Mouse (Mus musculus) neural tube, embryonic 12.5 days (tissue): Measurements from ENCODE around the gene Por. TPM values are rescaled to one million over a fixed set of nuclear protein-coding genes. Genes with fewer than 3 reads are reported as not detected.

Experiments used
- ATAC-seq: fragments of 200-750 bp; cut with Nextera tagmentation; 2 replicates; pipeline ENCODE4 v1.8.0; 2017; ENCODE audit warnings: low read depth, mild to moderate bottlenecking, moderate TSS enrichment, moderate library complexity; ENCODE audit not compliant: low FRiP score
- H3K27ac ChIP-seq: fragments of 300-500 bp; sonication (generic); 2 replicates; pipeline ENCODE4 v1.5.1; 2016
- H3K27me3 ChIP-seq: fragments of 300-500 bp; sonication (generic); replicated peaks from 2 replicates; pipeline ENCODE4 v1.6.1; 2016; ENCODE audit warnings: mild to moderate bottlenecking
- H3K36me3 ChIP-seq: fragments of 300-500 bp; sonication (generic); 2 replicates; pipeline ENCODE4 v1.6.1; 2016; ENCODE audit warnings: mild to moderate bottlenecking
- H3K4me1 ChIP-seq: fragments of 300-500 bp; sonication (generic); 2 replicates; pipeline ENCODE4 v1.6.1; 2016
- H3K4me2 ChIP-seq: fragments of 300-500 bp; sonication (generic); replicated peaks from 2 replicates; pipeline ENCODE4 v1.6.1; 2016; ENCODE audit warnings: mild to moderate bottlenecking
- H3K4me3 ChIP-seq: fragments of 300-500 bp; sonication (generic); 2 replicates; pipeline ENCODE4 v1.5.1; 2016
- H3K9ac ChIP-seq: fragments of 300-500 bp; sonication (generic); 2 replicates; pipeline ENCODE4 v1.6.1; 2016; ENCODE audit warnings: mild to moderate bottlenecking
- H3K9me3 ChIP-seq: fragments of 300-500 bp; sonication (generic); 2 replicates; pipeline ENCODE4 v1.6.1; 2016; ENCODE audit warnings: mild to moderate bottlenecking
- WGBS: fragments of 180-500 bp; shearing (Covaris S2); methylation state at CpG from one replicate; pipeline ENCODE4 v1.1.7; 2016; 5-methylcytosine and 5-hydroxymethylcytosine counted together
- microRNA-seq: library from miRNA; unstranded; fragments of <30 nt; microRNA quantifications from one replicate; pipeline ENCODE4, GENCODE M21; 2017
- polyA plus RNA-seq: library from polyadenylated mRNA; unstranded; fragments of >200 nt; fragmentation: Nextera tagmentation; extraction: Ambion mirVana; gene quantifications from 2 replicates; pipeline ENCODE4 v1.2.1, GENCODE M21; 2016

The Por gene
- polyA plus RNA-seq, 1 experiment from 2014 or later = 112 TPM

DNA sequence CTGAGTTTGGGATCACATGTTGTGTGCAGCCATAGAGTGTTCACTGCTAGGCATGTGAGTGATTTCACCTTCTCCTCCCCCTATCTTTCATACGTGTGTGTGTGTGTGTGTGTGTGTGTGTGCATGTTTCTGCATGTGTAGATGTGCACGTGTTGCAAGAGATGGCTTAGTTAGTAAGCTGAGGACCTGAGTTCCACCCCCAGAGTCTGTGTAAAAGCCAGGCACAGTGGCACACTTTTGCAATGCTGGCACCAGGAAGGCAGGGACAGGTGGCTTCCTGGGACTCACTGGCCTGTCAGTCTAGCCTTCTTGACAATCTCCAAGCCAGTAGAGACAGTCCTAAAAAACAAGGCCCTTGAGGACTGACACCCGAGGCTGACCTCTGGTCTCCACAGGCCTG, 95.1 kb downstream of the Por start:
- no peaks in the 10 kb centered on the region for H3K4me1 ChIP-seq
- no peak overlapping the region for H3K4me2 ChIP-seq
- no peaks in the 10 kb centered on the region for H3K36me3 ChIP-seq
- H3K27ac ChIP-seq = no peak overlapping the region
- no peaks in the 10 kb centered on the region for H3K27me3 ChIP-seq
- no peak overlapping the region for H3K9ac ChIP-seq
- H3K4me3 ChIP-seq = no peak overlapping the region
- no peak for ATAC-seq
- WGBS = 68% methylated on average over 3 of the region's 3 CpGs
- H3K9me3 ChIP-seq = no peaks in the 10 kb centered on the region

DNA sequence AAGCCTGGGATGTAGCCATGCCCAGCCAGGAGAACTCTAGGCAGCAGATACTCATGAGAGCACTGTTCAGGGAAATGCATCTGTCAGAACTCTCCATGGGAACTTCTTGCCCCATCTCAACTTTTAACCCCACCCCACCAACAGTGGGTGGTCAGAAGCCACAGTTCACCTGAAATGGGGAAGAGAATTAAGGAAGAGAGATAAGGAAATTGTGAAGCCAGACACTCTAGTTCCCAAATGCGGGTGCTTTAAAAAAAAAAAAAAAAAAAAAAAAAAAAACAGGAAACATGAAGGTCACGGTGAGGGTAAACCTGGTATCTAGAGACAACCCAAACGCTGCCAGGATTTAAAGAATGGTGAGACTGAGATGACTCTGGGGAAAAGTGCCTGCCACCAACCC, 102.7 kb downstream of the Por start:
- H3K4me1 ChIP-seq = 0 out of 2 replicates have a peak, but pooled peaks cover 2% of the 10 kb centered on the region
- H3K9me3 ChIP-seq = no peaks in the 10 kb centered on the region
- no peak overlapping the region for H3K4me3 ChIP-seq
- H3K4me2 ChIP-seq = no peak overlapping the region
- H3K36me3 ChIP-seq = no peaks in the 10 kb centered on the region
- H3K9ac ChIP-seq = no peak overlapping the region
- H3K27me3 ChIP-seq = no peaks in the 10 kb centered on the region
- 78% methylated on average over 3 of the region's 3 CpGs for WGBS
- no peak for ATAC-seq
- no peak overlapping the region for H3K27ac ChIP-seq

DNA sequence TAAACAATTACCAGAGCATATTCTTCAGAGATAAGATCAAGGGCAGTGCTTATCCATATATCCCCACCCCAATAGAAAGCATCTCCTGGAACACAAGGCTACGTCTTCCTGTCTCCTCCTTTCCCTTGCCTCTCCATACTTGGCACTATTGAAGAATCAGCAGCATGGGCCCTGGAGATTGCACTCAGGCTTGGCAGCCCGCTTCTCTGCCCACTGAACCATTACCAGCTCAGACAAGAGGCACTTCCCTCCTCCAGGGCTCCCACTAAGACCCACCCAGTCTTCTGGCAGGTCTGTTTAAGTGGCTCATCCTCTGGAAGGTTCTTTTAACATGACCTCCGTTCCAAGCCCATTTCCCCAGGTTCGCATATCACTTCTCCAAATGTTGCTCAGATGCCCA, 106.7 kb downstream of the Por start:
- 92% methylated on average over 4 of the region's 4 CpGs for WGBS
- Histone ChIP-seq H3K4me2 (no peak overlapping the region), H3K9ac (no peak overlapping the region)

DNA sequence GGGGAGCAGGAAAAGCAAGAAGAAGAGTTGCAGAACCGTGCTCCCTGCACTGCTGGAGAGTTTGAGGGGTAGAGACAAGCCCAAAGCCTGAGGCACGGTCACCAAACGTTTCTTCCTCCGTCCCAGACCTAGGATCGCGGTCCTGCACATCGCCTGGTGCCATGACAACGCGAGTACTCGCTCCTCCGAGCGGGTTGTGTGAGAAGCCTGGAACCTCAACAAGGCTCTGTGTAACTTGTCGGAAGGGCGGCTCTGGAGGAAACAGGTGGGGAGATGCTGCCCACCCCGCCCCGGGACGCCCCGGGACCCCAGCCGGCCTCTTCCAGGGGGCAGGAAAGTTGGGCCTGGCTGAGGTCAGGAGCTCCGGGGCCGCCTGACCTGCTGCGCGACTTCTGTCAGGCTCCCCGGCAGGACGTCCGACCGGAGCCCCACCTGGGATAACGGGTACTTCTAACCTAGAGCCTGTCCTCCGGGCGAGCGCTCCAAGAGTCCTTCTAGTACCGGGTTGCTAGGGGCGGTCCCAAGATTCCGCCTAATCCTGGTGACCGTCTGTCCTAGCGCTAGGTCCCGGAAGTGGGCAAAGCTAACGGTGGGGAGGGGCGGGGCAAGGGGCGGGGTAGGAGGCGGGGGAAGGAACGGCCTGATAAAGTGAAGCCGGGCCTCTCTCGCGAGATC, 108.1 kb downstream of the Por start, which contains the start of gene Styxl1:
TSS of gene Styxl1 (minus strand) at position 590 of the 675 bp plus-strand sequence.
- H3K9ac ChIP-seq = peak within 1 kb of the TSS; percentile 96
- peaks cover 22% of the 10 kb centered on the region for H3K4me1 ChIP-seq
- no peaks in the 10 kb centered on the region for H3K27me3 ChIP-seq
- under 1% methylated on average over 45 of the region's 45 CpGs for WGBS
- peaks cover 15% of the 10 kb centered on the region for H3K36me3 ChIP-seq
- peak within 1 kb of the TSS; percentile 80 for H3K4me3 ChIP-seq
- ATAC-seq = peak; percentile 94
- H3K4me2 ChIP-seq = peak within 1 kb of the TSS; percentile 84
- peak within 1 kb of the TSS; percentile 75 for H3K27ac ChIP-seq
- no peaks in the 10 kb centered on the region for H3K9me3 ChIP-seq

More for the DNA sequence above, 106.7 kb downstream of the Por start:
- no peaks in the 10 kb centered on the region for H3K9me3 ChIP-seq
- no peak overlapping the region for H3K4me3 ChIP-seq
- H3K27me3 ChIP-seq = no peaks in the 10 kb centered on the region
- no peak overlapping the region for H3K27ac ChIP-seq
- peaks cover 22% of the 10 kb centered on the region for H3K4me1 ChIP-seq
- peaks cover 2% of the 10 kb centered on the region; the same call in 1 of the 2 replicates for H3K36me3 ChIP-seq
- ATAC-seq = no peak

DNA sequence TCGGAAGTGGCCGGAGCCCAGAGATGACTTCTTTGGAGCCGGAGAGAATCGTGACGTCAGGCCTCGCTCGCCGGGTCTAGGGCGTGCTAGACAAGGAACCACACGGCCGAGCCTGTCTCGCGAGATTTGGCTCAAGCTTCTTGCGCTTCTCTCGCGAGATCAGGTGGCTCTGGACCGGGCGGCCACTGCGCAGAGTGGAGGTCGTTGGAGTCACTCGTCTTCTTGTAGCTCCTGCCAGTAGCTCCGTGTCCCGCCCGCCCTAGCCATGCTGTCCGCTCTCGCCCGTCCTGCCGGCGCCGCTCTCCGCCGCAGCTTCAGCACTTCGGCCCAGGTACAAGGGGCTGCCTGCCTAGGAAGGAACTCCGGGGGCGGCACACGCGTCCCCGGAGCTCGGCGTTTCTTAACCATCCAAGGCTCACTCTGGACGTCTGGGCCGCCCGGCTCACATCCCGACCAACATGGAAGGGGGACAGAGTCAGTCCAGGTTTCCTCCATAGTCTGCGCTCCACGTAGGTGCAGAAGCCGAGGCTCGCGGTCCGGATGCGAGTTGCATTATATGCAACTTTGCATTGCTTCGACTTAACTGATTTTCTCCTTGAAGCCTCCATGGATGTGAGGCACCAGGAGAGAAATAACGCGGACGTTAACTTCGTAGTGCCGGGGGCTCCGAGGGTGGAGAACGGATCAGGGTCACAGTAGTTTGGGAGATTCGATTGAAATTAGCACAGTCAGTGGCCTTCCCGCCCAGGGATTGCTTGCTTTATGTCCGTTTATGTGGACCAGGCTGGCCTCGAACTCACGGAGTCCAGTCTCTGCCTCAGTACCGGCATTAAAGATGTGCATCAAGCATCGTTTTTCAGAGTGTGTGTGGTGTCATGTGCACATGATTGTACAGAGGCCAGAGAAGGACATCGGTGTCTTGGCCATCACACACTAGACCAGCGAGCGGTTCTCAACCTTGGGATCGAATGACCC, 108.9 kb downstream of the Por start, which contains the start of gene Mdh2:
TSS of gene Mdh2 (plus strand) at position 10 of the 975 bp plus-strand sequence.
- peaks cover 23% of the 10 kb centered on the region for H3K36me3 ChIP-seq
- H3K4me2 ChIP-seq = peak within 1 kb of the TSS; percentile 84
- peak; percentile 99 for ATAC-seq
- H3K4me3 ChIP-seq = peak within 1 kb of the TSS; percentile 80
- H3K4me1 ChIP-seq = peaks cover 22% of the 10 kb centered on the region
- peak within 1 kb of the TSS; percentile 75 for H3K27ac ChIP-seq
- H3K27me3 ChIP-seq = no peaks in the 10 kb centered on the region
- WGBS = 1% methylated on average over 70 of the region's 70 CpGs
- H3K9ac ChIP-seq = peak within 1 kb of the TSS; percentile 96
- no peaks in the 10 kb centered on the region for H3K9me3 ChIP-seq

DNA sequence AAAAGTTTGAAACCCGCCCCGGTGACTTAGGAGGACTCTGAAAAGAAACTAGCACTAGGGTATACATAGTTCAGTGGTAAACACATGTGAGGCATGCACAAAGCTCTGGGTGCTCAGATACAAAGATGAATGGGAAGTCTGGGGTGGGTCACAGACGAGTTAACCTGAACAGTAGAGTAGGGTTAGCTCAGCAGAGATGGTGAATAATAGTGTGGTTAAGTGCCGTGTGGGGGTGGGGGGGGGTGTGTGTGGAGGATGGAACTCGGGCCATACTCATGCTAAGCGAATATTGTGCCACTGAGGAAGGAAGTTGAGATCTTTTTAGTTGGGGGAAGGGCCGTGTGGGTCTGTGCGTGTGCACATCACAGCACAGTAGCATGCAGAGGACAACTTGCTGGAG, 110.5 kb downstream of the Por start:
- H3K4me2 ChIP-seq = peak overlapping the region; percentile 84
- H3K4me3 ChIP-seq = no peak overlapping the region
- no peaks in the 10 kb centered on the region for H3K9me3 ChIP-seq
- H3K36me3 ChIP-seq = peaks cover 39% of the 10 kb centered on the region
- peaks cover 22% of the 10 kb centered on the region for H3K4me1 ChIP-seq
- WGBS = 86% methylated on average over 8 of the region's 8 CpGs
- no peaks in the 10 kb centered on the region for H3K27me3 ChIP-seq
- H3K9ac ChIP-seq = 0 out of 2 replicates have a peak overlapping the region, but pooled peaks have one; percentile 30
- no peak overlapping the region for H3K27ac ChIP-seq
- ATAC-seq = no peak

DNA sequence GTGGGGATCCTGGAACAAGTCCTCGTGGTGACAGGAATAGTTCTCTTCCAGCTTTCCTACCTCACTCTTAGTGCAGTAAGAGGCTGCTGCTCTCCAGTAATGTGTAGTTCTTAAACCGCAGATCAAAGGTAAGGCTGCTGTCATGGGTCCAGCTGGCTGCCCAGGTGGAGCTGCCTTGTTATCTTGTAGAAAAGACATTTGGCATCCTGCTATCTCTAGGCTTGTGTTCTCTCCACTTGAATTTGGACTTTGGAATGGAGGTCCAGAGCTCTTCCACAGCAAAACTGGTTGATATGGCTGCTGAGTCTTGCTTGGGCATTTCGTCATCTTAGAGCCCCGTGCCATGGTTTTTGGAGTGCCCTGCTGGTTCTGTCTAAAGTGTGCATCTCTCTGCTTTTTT, 113.1 kb downstream of the Por start:
- Histone ChIP-seq H3K9ac (no peak overlapping the region), H3K27me3 (no peaks in the 10 kb centered on the region), H3K4me3 (no peak overlapping the region), H3K36me3 (peaks cover 65% of the 10 kb centered on the region), H3K4me1 (peaks cover 19% of the 10 kb centered on the region), H3K9me3 (no peaks in the 10 kb centered on the region), H3K27ac (no peak overlapping the region), H3K4me2 (no peak overlapping the region)
- no peak for ATAC-seq
- WGBS = 94% methylated on average over 4 of the region's 4 CpGs

Small RNAs within 50 kb of the gene (microRNA-seq; reads per million reads assigned to microRNA genes)
- not detected for gene Mir7034

Other genes with a start within 250 kb of the Por start
- gene Hip1, start 124.9 kb upstream of the Por start, polyA plus RNA-seq = 60.0 and 62.4 TPM in 2 replicates
- not detected in 2 replicates for gene Ccl26, start 106.5 kb upstream of the Por start, polyA plus RNA-seq
- 1.4 and 1.6 TPM in 2 replicates for gene Ccl24, start 97.0 kb upstream of the Por start, polyA plus RNA-seq
- gene Rhbdd2, start 37.4 kb upstream of the Por start, polyA plus RNA-seq = 64.7 and 71.4 TPM in 2 replicates
- gene Tmem120a, start 74.4 kb downstream of the Por start, polyA plus RNA-seq = 73.5 and 74.7 TPM in 2 replicates
- 0.30 TPM in 1 of 2 replicates, not detected in the other for gene Styxl1, start 108.4 kb downstream of the Por start, polyA plus RNA-seq
- gene Mdh2, start 108.4 kb downstream of the Por start, polyA plus RNA-seq = 606 and 613 TPM in 2 replicates
- 71.4 and 77.2 TPM in 2 replicates for gene Srrm3, start 136.9 kb downstream of the Por start, polyA plus RNA-seq
- 22.3 and 26.5 TPM in 2 replicates for gene Hspb1, start 217.9 kb downstream of the Por start, polyA plus RNA-seq